Mouse (Mus musculus) spleen, adult 2 months (tissue): ENCODE measurements around the gene Igfals.

Experiments
- CTCF ChIP-seq: fragments of 200-500 bp; IDR thresholded peaks from 2 replicates; pipeline ENCODE4 v1.5.1; 2011; ENCODE audit warnings: mild to moderate bottlenecking, inconsistent platforms; ENCODE audit not compliant: insufficient read depth, insufficient read length, insufficient replicate concordance; ENCODE audit errors: extremely low read depth
- POLR2A ChIP-seq: fragments of 200-500 bp; IDR thresholded peaks from 2 replicates; pipeline ENCODE4 v1.6.1; 2011; ENCODE audit warnings: low read depth, low read length, inconsistent platforms

DNA sequence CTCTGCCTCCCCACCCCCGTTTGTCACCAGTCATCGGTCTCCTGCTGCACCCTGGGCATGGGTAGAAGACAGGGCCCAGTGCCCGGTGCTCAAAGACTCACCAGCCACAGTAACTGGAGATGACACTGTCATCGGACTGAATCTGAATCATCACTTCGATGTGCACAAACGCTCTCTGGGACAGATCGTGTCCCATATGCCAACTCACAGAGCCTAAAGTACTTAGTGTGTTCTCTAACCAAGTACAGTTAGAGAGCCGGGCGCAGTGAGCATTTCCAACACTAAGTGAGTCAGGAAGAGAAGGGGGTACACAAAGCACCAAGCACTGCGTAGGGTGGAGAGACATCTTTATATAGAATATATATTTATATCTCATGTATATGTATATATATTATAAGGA lies 2.1 kb downstream of the Igfals start:
- no peak for TF ChIP-seq POLR2A
- TF ChIP-seq CTCF, result no peak
